Mouse (Mus musculus): ENCODE results near the gene Myl6.

DNA sequence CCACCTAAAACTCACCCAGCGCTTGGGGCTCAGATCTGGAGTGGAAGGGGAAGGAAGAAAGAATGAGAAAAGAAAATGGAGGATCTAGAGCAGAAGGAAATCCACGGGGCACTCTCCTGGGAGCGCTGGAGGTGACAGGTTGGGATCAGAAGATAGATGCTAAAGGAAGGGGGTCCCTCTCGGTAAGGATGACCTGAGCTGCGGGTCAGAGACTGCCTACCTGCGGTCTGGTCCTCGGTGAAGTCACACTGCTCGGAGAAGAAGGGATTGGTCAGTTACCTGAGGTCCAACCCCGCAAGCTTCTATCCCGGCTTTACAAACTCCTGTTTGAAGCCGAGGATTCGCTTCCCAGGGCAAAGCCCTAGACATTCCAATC lies 638 bp downstream of the Myl6 start:
- no peak for TF ChIP-seq EP300 (IDR thresholded peaks at IDR 0.05)
- TF ChIP-seq CTCF (IDR thresholded peaks at IDR 0.05), result no peak
